Mouse (Mus musculus): ENCODE results near the gene Clasp2. TPM values are rescaled to one million over a fixed set of nuclear protein-coding genes. Genes with fewer than 3 reads are reported as not detected.

Clasp2 gene
- polyA plus RNA-seq, 1 experiment: 24.5 TPM

DNA sequence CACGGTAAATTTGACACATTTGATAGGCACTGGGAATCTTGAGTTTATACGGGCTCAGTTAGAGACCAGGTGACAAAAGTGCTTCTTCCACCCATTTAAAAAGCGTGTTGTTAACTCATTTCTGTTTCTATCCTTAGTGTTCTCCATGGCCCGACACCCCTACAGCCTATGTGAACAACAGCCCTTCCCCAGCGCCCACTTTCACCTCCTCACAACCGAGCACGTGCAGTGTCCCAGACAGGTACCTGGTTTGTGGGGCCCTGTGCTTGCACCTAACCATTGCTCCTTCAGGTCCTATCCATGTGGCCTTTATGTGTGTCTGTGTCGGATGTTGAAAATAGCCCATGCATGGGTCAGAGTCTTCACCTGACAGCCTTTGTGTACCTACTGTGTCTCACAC lies 223.1 kb downstream of the Clasp2 start:
- no peaks in the 10 kb centered on the region for H3K4me1 ChIP-seq (ENCODE audit: control insufficient read depth, insufficient read depth, insufficient read length, low read length)
- H3K4me3 ChIP-seq (ENCODE audit: insufficient read depth, low read depth, low read length): no peak overlapping the region
- no peak overlapping the region for H3K27ac ChIP-seq (replicated peaks; ENCODE audit: low read depth, low read length)

DNA sequence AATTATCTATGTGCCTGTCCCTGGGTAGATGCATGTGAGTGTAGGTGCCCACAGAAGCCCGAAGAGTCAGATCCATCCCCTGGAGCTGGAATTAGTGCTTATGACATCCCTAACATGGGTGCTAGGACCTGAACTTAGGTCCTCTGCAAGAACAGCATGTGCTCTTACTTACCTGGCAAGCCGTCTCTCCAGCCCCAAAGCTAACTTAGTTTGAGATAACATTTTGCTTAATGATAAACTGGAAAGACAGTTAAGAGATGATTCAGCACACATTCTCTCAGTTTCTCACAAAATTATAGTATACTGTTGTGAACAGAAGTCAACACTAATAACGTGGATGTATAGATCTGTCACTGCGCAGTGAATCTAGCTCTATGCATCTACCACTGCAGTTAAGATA lies 225.6 kb downstream of the Clasp2 start:
- Histone ChIP-seq H3K27ac (replicated peaks; ENCODE audit: low read depth, low read length) (no peak overlapping the region), H3K4me1 (ENCODE audit: control insufficient read depth, insufficient read depth, insufficient read length, low read length) (no peaks in the 10 kb centered on the region), H3K4me3 (ENCODE audit: insufficient read depth, low read depth, low read length) (no peak overlapping the region)

DNA sequence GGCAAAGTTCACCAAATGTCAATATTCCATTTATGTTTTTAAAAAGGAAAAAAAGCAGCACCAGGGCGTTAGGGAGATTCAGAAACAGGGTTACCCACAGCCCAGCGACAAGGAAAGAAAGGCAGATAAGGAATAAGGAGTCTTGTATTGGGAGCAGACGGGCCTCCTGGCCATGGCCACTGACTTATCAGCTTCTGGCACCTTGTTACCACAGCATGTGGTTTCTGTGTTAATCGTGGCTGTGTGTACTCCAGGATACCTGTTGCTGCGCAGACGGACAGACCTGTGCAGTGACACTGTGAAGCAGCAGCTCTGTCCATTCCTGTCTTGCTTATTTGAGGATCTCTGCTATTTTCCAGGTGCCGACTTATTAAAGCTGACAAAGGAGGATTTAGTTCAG lies 227.7 kb downstream of the Clasp2 start:
- Histone ChIP-seq H3K4me3 (ENCODE audit: insufficient read depth, low read depth, low read length) (no peak overlapping the region), H3K4me1 (ENCODE audit: control insufficient read depth, insufficient read depth, insufficient read length, low read length) (no peaks in the 10 kb centered on the region), H3K27ac (replicated peaks; ENCODE audit: low read depth, low read length) (no peak overlapping the region)

Other genes with a start within 250 kb of the Clasp2 start
- 43.4 and 57.6 TPM in 2 replicates for gene Pdcd6ip, start 33.2 kb upstream of the Clasp2 start, polyA plus RNA-seq (2012; ENCODE audit: insufficient read depth, insufficient read length, missing spikeins)
- 23.6 and 27.8 TPM in 2 replicates for gene Ubp1, start 189.5 kb downstream of the Clasp2 start, polyA plus RNA-seq (2012; ENCODE audit: insufficient read depth, insufficient read length, missing spikeins)